Mouse (Mus musculus): Measurements from ENCODE around the gene Zzef1. TPM values are rescaled to one million over a fixed set of nuclear protein-coding genes. Genes with fewer than 3 reads are reported as not detected.

Zzef1 gene
- total and polyA plus RNA-seq, 2 experiments from 2014 or later, result 7.6 to 37.6 TPM

GRCm38 (mm10) chr11:72963058-72963788 is 167.2 kb downstream of the Zzef1 start:
- 57% methylated on average over 7 of the region's 7 CpGs for WGBS
- ATAC-seq (no peak), DNase-seq (no peak)
- Histone ChIP-seq H3K36me3 (ENCODE audit: insufficient read depth) (no peaks in the 10 kb centered on the region), H3K27me3 (ENCODE audit: insufficient read depth, low read length) (peaks cover 32% of the 10 kb centered on the region), H3K4me1 (ENCODE audit: insufficient read depth) (no peaks in the 10 kb centered on the region), H3K9ac (no peak overlapping the region), H3K9me3 (ENCODE audit: low read length) (no peaks in the 10 kb centered on the region), H3K4me2 (ENCODE audit: low read depth) (no peak overlapping the region), H3K4me3 (ENCODE audit: low read depth, low read length) (no peak overlapping the region), H3K27ac (ENCODE audit: low read depth, low read length) (no peak overlapping the region)
- TF ChIP-seq CTCF (IDR thresholded peaks at IDR 0.05; ENCODE audit: low read depth), result no peak

DNA sequence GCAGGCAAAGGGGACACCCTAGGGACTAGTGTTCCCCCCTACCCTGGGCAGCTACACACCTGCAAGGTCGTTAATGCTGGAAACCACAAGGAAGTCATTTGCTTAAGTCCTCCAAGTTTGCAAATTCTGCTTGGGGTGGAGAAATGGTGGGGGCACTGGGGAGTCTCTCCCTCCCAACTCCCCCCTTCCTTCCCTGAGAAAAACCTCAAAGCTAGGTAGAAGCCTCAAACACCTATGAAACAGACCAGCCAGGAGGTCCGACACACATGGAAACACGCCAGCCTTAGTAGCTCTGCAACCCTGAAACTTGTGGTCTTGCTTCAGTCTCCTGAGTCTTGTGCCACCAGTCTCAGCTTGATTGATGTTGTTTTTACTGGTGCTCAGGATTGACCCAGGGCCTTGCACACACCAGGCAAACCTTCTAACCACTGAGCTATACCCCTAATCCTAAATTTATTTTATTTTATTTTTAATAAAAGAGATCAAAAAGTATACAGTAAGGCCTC is 167.8 kb downstream of the Zzef1 start:
- H3K27me3 ChIP-seq (ENCODE audit: insufficient read depth, low read length), result peaks cover 31% of the 10 kb centered on the region
- WGBS, result 71% methylated on average over 3 of the region's 3 CpGs

GRCm38 (mm10) chr11:72974995-72975503 is 179.0 kb downstream of the Zzef1 start:
- Histone ChIP-seq H3K36me3 (ENCODE audit: insufficient read depth) (no peaks in the 10 kb centered on the region), H3K27me3 (ENCODE audit: insufficient read depth, low read length) (no peaks in the 10 kb centered on the region), H3K4me1 (ENCODE audit: insufficient read depth) (no peaks in the 10 kb centered on the region), H3K9ac (no peak overlapping the region), H3K4me3 (ENCODE audit: low read depth, low read length) (no peak overlapping the region), H3K27ac (ENCODE audit: low read depth, low read length) (no peak overlapping the region), H3K9me3 (ENCODE audit: low read length) (no peaks in the 10 kb centered on the region), H3K4me2 (ENCODE audit: low read depth) (no peak overlapping the region)
- DNase-seq (no peak), ATAC-seq (no peak)
- WGBS, result 85% methylated on average over 13 of the region's 13 CpGs
- no peak for TF ChIP-seq CTCF (IDR thresholded peaks at IDR 0.05; ENCODE audit: low read depth)

More for the DNA sequence above, 167.8 kb downstream of the Zzef1 start:
- no peak overlapping the region for H3K27ac ChIP-seq (ENCODE audit: low read depth, low read length)
- H3K36me3 ChIP-seq (ENCODE audit: insufficient read depth), result no peaks in the 10 kb centered on the region
- no peaks in the 10 kb centered on the region for H3K4me1 ChIP-seq (ENCODE audit: insufficient read depth)
- H3K9me3 ChIP-seq (ENCODE audit: low read length), result no peaks in the 10 kb centered on the region
- H3K9ac ChIP-seq, result no peak overlapping the region
- no peak overlapping the region for H3K4me2 ChIP-seq (ENCODE audit: low read depth)
- no peak for TF ChIP-seq CTCF (IDR thresholded peaks at IDR 0.05; ENCODE audit: low read depth)
- no peak for DNase-seq
- ATAC-seq, result no peak
- no peak overlapping the region for H3K4me3 ChIP-seq (ENCODE audit: low read depth, low read length)

Small RNAs within 50 kb of the gene (microRNA-seq; reads per million reads assigned to microRNA genes)
- gene Gm44467, result 0 reads per million in 2 experiments

Other genes starting within 250 kb of the Zzef1 start
- 0.15 TPM in 1 of 2 replicates, not detected in the other for gene Spns3, start 245.7 kb upstream of the Zzef1 start, total RNA-seq (2014; rRNA removed)
- 0.06 and 0.07 TPM in 2 replicates for gene Spns3, start 245.7 kb upstream of the Zzef1 start, polyA plus RNA-seq (2015; fragmentation: Nextera tagmentation; extraction: Ambion mirVana)
- 56.4 and 61.2 TPM in 2 replicates for gene Ube2g1, start 188.9 kb upstream of the Zzef1 start, total RNA-seq (2014; rRNA removed)
- 76.8 and 82.1 TPM in 2 replicates for gene Ube2g1, start 188.9 kb upstream of the Zzef1 start, polyA plus RNA-seq (2015; fragmentation: Nextera tagmentation; extraction: Ambion mirVana)
- gene Ankfy1, start 106.2 kb upstream of the Zzef1 start, total RNA-seq (2014; rRNA removed), result 39.7 and 55.8 TPM in 2 replicates
- gene Ankfy1, start 106.2 kb upstream of the Zzef1 start, polyA plus RNA-seq (2015; fragmentation: Nextera tagmentation; extraction: Ambion mirVana), result 9.8 and 15.7 TPM in 2 replicates
- 6.8 and 7.8 TPM in 2 replicates for gene Cyb5d2, start 84 bp upstream of the Zzef1 start, total RNA-seq (2014; rRNA removed)
- gene Cyb5d2, start 84 bp upstream of the Zzef1 start, polyA plus RNA-seq (2015; fragmentation: Nextera tagmentation; extraction: Ambion mirVana), result 6.1 and 8.4 TPM in 2 replicates
- gene Atp2a3, start 164.9 kb downstream of the Zzef1 start, total RNA-seq (2014; rRNA removed), result 1.5 and 1.6 TPM in 2 replicates
- 1.7 and 2.4 TPM in 2 replicates for gene Atp2a3, start 164.9 kb downstream of the Zzef1 start, polyA plus RNA-seq (2015; fragmentation: Nextera tagmentation; extraction: Ambion mirVana)
- gene P2rx1, start 202.9 kb downstream of the Zzef1 start, total RNA-seq (2014; rRNA removed), result 0.08 and 2.0 TPM in 2 replicates
- gene P2rx1, start 202.9 kb downstream of the Zzef1 start, polyA plus RNA-seq (2015; fragmentation: Nextera tagmentation; extraction: Ambion mirVana), result 0.19 and 0.25 TPM in 2 replicates
- 24.2 and 26.3 TPM in 2 replicates for gene Camkk1, start 222.8 kb downstream of the Zzef1 start, total RNA-seq (2014; rRNA removed)
- gene Camkk1, start 222.8 kb downstream of the Zzef1 start, polyA plus RNA-seq (2015; fragmentation: Nextera tagmentation; extraction: Ambion mirVana), result 22.9 and 25.1 TPM in 2 replicates